Mouse (Mus musculus) left cerebral cortex, adult 2 months (tissue): ENCODE measurements around the gene Atp2a2. TPM values are rescaled to one million over a fixed set of nuclear protein-coding genes. Genes with fewer than 3 reads are reported as not detected.
A peak's percentile ranks its signal among the peaks of the same experiment; 100 is the strongest.

Experiments used
- DNase-seq, 2 experiments: peaks; one replicate each; pipeline ENCODE4 v3.0.0; 2021 to 2022; ENCODE audit warnings: low spot score in 2 of 2, mixed read lengths in 1 of 2; ENCODE audit errors: extremely low spot score in 1 of 2
- H3K27ac ChIP-seq: fragments of 200-600 bp; 2 replicates; pipeline ENCODE4 v1.8.1; 2022
- H3K4me3 ChIP-seq: fragments of 200-600 bp; 2 replicates; pipeline ENCODE4 v1.8.1; 2022
- CTCF ChIP-seq: fragments of 200-600 bp; IDR thresholded peaks from 2 replicates; pipeline ENCODE4 v1.8.1; 2022; ENCODE audit warnings: antibody characterized with exemption, mild to moderate bottlenecking, moderate library complexity
- intact Hi-C: fragments of 180-260 bp; cut with DNase I; formaldehyde crosslinking; loops from one replicate; pipeline ENCODE4 v1.15.1; 2025
- long read RNA-seq, 2 experiments: library from polyadenylated mRNA; stranded (forward); transcript quantifications; one replicate each; pipeline ENCODE4 v2.0.0; 2021; ENCODE audit warnings: borderline mapping rate in 2 of 2
- total RNA-seq, 2 experiments: library from RNA; stranded (reverse); gene quantifications; 2 replicates each; pipeline ENCODE4 v1.2.3; 2021

Gene Atp2a2
- 100 to 1,000 TPM; 670 to 735 TPM for total RNA-seq
- long read RNA-seq, experiment 1, full-length matches to known transcripts = 516 of 682 reads
- long read RNA-seq, experiment 1, partial matches to known transcripts = 108 of 682 reads
- long read RNA-seq, experiment 1, other reads (novel, unspliced or antisense) = 58 of 682 reads
- long read RNA-seq, experiment 2, full-length matches to known transcripts = 387 of 515 reads
- long read RNA-seq, experiment 2, partial matches to known transcripts = 84 of 515 reads
- long read RNA-seq, experiment 2, other reads (novel, unspliced or antisense) = 44 of 515 reads

DNA sequence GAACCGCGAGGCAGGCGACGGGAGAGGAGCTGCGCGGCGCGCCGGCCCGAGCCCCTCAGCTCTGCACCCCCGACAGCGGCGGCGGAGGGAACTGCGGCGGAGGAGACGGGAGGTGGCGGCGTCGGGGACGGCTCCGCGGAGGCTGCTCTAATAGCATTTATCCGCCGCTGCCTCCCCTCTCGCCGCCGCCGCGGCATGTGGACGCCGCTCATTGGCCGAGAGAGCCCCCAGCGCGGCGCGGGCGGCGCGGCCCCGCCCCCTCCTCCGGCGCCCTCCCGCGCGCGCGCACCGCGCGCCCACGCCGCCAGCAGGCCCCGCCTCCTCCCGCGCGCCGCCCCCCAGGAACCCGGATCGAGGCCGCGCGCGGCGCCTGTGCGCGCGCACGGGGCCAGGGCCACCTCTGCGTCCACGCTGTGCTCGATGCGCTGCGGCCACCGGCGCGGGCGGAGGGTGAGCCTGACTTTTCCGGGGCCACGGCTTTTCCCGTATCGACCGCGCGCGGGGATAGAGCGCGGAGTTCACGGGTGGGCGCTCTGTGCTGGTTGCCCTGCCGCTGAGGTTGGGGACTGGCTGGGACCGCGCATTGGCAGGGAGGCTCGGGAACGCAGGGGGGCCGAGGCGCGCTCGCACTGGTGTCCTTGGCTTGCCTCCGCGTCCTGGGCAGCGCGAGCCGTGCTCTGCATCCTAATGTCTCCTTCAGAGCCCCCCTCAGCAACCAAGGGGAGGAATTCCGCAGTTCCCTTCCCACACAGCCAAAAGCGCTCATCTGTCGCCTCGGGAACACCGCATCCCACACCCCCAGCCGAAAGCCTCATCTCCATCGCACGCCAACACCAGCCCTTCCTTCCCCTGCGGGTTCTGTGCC is at the start of gene Atp2a2:
Gene Atp2a2, minus strand, starts transcription at position 149 of the 865 bp plus-strand sequence.
- intact Hi-C loops = loop anchor here (1.0 to 5.0 kb wide), 8 partner anchors 23 to 275 kb away; partner anchors contain the start of gene Camkk2
- peak within 1 kb of the TSS; percentile 91 for H3K4me3 ChIP-seq
- TF ChIP-seq CTCF = peak; percentile 36
- peak within 1 kb of the TSS; percentile 100 for H3K27ac ChIP-seq
- peak; percentile 88 to 93 for DNase-seq

DNA sequence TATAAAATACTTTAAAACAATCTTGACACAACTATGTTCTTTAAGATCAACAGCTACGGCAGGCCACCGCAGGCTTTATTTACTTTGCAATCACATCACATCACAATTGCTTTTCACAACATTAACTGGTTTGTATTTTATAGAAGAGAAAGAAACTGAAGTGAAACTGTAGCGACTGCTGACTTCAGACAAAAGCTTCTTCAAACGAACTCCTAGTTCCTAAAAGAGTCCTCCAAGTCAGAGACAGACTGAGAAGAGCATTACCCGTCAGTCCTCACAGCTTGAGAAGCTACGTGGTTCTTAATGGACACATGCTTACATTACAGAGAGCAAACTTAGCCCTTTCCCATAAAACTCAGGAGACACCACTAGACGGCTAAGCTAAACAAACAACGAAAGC is 48.4 kb upstream of the Atp2a2 start:
- 0 out of 2 replicates have a peak overlapping the region, but pooled peaks have one; percentile 6 for H3K27ac ChIP-seq
- intact Hi-C loops = no loop called here
- no peak for TF ChIP-seq CTCF
- no peak overlapping the region for H3K4me3 ChIP-seq
- DNase-seq = no peak

DNA sequence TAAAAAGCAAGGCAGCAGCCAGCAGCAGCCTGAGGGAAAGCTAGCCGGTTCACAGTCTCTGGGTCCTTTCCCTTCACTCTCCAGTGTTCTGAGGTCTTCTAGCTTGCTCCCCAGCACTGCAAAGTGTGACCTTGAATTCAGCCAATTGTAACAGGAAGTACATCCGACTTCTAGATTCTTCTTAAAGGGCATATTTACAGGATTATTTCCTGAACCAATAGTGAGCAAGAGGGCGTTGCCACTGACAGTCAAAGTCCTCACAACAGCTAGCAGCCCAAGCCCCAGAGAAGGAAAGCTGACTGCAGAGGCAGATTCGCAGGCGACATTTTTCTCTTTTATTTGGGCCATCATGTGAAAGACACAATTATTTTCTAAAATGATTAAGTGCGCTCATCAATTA is 46.6 kb upstream of the Atp2a2 start:
- DNase-seq = no peak
- H3K27ac ChIP-seq = peak overlapping the region; percentile 76
- no peak for TF ChIP-seq CTCF
- H3K4me3 ChIP-seq = no peak overlapping the region
- intact Hi-C loops = loop anchor here (5.0 kb wide), 1 partner anchor 64 kb away; the partner anchor contains the start of gene Ift81

DNA sequence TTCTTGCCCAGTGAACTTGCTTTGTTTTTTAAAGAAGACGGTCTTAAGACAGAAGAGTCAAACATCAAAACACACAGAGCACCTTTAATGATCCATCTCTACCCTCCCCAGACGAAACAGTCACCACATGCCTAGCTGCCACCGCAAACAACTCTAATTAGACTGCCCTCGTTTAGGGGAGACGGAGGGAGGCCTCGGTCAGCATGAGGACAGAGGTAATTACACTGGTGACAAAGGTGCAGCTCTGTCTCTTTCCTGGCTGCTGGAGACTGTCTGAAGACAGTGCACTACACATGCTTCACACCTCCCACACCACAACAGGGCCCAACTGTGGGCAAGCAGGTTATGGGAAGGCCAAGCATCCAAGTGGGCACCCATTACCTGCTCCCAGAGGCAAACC is 45.8 kb upstream of the Atp2a2 start:
- peak in 1 of 2 experiments; percentile 12 for DNase-seq
- no peak for TF ChIP-seq CTCF
- peak overlapping the region; percentile 76 for H3K27ac ChIP-seq
- intact Hi-C loops = loop anchor here (2.0 to 5.0 kb wide), 2 partner anchors 45 to 64 kb away; partner anchors contain the start of genes Atp2a2 and Ift81
- H3K4me3 ChIP-seq = no peak overlapping the region

DNA sequence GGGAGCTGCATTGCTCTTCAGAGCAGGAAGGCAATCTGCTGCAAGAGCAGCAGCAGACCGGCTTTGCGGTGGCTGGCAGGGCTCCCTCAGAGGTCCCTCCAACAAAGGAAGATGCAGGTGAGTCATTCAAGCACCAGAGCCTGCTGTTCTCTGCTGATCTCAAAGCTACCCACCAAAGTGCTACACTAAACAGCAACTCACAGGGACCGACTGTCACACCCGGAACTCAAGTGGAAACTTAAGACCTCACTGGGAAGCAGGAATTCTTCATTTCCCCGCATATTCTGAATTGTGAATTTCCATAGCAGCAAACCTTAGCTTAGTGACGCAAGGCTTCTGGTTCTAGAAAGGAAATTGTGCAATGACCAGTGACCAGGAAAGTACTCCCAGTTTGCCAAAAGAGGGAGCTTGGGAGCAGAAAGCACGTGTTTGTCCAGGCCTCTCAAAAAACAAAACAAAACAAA is 45.3 kb upstream of the Atp2a2 start:
- peak; percentile 71 for TF ChIP-seq CTCF
- intact Hi-C loops = loop anchor here (2.0 to 5.0 kb wide), 2 partner anchors 44 to 65 kb away; partner anchors contain the start of genes Atp2a2 and Ift81
- H3K27ac ChIP-seq = peak overlapping the region; percentile 76
- H3K4me3 ChIP-seq = no peak overlapping the region
- DNase-seq = peak in 1 of 2 experiments; percentile 43

DNA sequence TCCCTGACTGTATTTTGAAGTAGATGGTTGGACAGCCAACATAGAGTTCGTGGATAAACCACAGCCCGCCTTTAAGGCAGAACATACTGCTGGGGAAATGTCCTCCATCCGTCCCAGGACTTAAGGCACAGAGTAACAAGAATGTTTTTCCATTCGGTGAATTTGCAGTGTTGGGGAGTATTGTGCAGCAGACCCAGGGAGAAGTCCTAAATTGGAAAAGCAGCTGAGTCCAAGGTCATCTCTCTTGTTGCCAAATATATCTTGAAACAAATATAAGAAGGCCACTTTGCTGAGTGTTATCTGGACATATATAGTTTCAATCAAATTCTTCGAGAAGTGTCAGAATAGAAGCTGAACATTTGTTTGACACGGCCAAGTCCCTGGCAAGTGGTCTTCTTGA is 41.4 kb upstream of the Atp2a2 start:
- intact Hi-C loops = no loop called here
- H3K4me3 ChIP-seq = no peak overlapping the region
- no peak overlapping the region for H3K27ac ChIP-seq
- no peak for TF ChIP-seq CTCF
- DNase-seq = no peak

DNA sequence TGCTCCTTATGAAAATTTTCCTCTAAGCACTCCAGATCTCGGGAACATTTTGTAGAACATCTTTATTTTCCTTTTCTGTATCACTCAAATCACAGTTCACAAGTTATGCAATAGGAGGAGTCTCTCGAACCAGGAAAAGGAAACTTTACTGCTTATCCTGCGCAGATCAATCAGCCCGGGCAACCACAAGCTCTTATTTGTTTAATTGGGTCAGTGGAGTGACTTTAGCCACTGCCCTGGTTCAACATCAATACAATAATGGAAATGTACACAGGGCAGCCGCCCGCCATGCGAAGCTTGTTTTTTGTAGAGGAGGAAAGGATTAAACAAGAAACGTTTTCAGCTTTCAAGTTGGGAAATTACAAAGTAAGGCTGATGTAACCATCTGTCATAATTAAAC is 39.8 kb upstream of the Atp2a2 start:
- H3K27ac ChIP-seq = no peak overlapping the region
- DNase-seq = no peak
- TF ChIP-seq CTCF = no peak
- intact Hi-C loops = no loop called here
- no peak overlapping the region for H3K4me3 ChIP-seq

DNA sequence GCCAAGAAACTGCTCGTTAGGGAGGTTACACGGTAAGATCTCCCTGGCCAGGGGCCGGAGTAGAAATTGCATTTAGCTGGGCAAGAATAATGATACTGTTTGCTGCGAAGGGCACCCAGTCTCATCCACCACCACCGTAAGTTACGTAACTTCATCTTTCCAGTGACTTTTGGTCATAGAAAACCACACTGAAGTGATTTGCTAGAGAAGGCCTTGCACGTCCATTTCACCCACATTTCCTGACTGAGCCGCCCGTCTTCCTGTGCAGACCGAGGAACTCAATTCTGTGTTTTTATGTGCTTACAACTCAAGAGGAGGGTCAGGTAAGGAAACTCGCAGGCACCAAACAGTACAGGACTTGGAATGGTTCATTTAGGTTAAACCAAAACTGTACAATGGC is 36.1 kb upstream of the Atp2a2 start:
- DNase-seq = no peak
- intact Hi-C loops = no loop called here

DNA sequence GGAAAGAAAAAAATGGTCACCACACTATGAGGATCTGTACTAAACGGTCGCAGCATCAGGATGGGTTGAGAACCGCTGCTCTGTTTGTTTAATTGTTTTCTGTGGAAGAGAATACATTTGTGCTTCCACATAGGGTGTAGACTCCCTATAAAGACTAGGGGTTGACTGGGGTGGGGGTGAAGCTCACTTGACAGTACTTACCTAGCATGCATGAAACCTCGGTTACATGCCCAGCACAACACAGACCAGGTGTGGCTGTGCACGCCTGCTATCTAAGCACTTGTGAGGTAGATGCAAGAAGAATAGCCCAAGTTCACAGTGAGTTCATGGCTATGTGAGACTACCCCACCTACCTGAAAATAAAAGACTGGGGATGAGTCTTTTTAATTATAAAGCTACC is 35.6 kb upstream of the Atp2a2 start:
- no peak for DNase-seq
- no peak overlapping the region for H3K4me3 ChIP-seq
- intact Hi-C loops = no loop called here

More for the DNA sequence above, 36.1 kb upstream of the Atp2a2 start:
- H3K27ac ChIP-seq = no peak overlapping the region
- no peak overlapping the region for H3K4me3 ChIP-seq
- no peak for TF ChIP-seq CTCF

DNA sequence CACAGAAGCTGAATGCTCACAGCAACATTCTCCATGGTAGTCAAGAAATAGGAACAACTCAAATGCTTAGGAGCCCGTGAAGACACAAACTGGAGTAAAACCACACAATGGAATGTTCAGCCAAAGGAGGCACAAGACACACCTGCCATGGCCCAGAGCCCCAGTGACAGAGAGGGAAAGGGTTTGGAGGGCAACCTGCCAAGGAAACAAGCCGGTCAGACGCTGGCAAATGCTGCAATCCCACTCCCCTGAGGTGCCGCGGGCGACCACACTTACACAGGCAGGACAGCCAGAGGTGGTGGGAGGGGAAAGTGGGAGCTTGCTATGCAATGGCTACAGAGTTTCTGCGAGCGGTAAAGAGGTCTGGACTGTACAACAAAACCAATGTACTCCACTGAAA is 31.9 kb upstream of the Atp2a2 start:
- Histone ChIP-seq H3K4me3 (no peak overlapping the region), H3K27ac (no peak overlapping the region)
- no peak for DNase-seq
- no peak for TF ChIP-seq CTCF
- intact Hi-C loops = no loop called here

More for the DNA sequence above, 35.6 kb upstream of the Atp2a2 start:
- H3K27ac ChIP-seq = no peak overlapping the region
- TF ChIP-seq CTCF = no peak

DNA sequence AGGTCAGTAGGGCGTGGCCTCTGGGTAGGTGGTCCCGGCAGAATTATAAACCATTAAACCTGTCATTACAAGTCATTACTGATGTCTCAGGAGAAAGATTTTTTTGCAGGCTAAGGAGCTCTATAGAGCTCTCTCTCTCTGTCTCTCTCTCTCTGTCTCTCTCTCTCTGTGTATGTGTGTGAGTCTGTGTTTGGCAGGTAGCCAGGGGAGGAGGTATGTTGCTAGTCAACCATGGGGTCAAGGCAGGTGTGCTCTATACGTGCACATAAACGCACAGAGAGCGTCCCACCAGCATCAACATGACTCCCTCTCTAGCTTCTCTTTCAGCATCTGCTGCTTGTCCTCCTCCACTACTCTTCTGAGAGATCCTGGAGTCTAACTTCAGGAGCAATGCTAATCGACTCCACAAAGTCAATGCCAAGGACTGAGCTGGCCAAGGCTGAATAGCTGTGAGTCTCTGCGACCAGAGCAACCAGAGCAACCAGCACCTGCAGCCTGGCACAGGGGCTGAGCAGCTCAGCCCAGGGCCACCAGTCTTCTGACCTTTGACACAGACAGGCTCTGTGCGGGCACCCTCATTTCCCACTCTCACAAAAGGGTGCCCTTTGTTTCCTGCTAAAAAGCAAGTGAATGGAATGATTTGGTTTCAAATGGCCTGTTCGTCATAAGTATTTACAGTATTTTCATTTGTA is 28.0 kb upstream of the Atp2a2 start:
- no peak for DNase-seq
- TF ChIP-seq CTCF = no peak
- Histone ChIP-seq H3K27ac (peak overlapping the region; percentile 68), H3K4me3 (no peak overlapping the region)
- intact Hi-C loops = no loop called here
